Mouse (Mus musculus): ENCODE data around the gene Kdm6b.

DNA sequence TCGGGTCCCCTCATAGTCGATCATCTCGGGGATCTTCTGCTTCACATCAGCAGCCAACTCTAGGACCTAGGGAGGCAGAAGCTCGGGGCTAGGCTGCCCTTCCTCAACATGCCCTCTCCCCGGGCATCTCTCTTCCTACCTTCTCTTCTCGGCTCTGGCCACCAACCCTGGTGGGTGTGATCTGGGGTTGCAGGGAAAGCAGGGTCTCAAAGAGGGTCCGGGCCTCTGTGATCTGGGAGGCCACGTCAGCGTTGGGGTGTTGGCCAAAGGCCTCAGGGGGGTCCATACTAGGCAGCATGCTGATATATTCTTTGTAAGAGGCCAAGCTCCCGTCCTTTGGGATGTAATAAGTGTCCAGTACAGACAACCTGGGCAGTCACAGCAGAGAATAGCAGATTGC, 9.4 kb upstream of the Kdm6b start:
- no peak for TF ChIP-seq CTCF (IDR thresholded peaks at IDR 0.05; ENCODE audit: borderline replicate concordance, insufficient read depth, low read length)
- TF ChIP-seq POLR2A (IDR thresholded peaks at IDR 0.05; ENCODE audit: low read depth, low read length) = no peak
